Mouse (Mus musculus) mouse embryonic stem cell (cell line): ENCODE measurements around the gene Zfand3.

Source experiments
- in situ Hi-C, 2 experiments: fragments of 300-500 bp; cut with MboI; formaldehyde crosslinking; loops; 1 replicate in 1 of 2; 3 replicates in 1 of 2; pipeline ENCODE4 v1.14.3; 2019 to 2020; ENCODE audit warnings: low sequenced_read_pairs in 2 of 2, low pct_unique_long_range_greater_than_20kb in 1 of 2, mixed read lengths in 1 of 2; ENCODE audit not compliant: unreplicated experiment in 1 of 2

Zfand3 gene

DNA sequence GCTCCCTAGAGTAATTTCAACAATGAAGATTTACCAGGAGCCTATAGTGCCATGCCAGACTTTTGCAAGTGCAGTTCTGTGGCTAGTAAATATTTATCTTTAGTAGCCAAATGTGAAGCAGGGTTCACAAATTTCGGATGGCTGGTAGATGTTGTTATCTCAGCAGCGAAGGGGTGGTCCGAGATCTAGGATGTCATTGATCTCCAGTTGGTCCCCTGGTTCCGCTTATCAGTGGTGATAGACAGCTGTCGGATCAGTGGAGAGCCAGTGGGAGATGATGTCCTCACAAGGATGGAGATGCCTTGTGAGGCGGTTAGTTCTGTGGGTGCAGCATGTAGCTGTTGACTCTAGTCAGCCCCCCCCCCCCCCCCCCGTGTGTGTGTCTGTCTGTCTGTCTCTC lies 82.2 kb downstream of the Zfand3 start:
- in situ Hi-C loops = no loop called here

DNA sequence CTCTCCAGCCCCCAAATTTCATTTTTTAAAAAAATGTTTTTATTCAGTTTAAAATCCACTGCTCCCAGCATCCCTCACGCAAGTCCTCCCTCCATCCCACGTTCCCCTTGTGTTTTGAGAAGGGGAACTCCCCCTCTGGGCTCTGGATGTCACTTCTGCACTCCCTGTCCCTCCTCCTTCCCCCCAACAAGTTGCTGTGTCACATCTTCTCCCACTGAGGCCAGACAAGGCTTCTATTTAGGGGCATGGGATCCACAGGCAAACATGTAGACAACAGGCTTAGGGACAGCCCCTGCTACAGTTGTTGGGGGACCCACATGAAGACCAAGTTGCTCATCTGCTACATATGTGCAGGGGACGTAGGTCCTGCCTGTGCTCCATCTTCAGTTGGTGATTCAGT lies 83.9 kb downstream of the Zfand3 start:
- in situ Hi-C loops = no loop called here

DNA sequence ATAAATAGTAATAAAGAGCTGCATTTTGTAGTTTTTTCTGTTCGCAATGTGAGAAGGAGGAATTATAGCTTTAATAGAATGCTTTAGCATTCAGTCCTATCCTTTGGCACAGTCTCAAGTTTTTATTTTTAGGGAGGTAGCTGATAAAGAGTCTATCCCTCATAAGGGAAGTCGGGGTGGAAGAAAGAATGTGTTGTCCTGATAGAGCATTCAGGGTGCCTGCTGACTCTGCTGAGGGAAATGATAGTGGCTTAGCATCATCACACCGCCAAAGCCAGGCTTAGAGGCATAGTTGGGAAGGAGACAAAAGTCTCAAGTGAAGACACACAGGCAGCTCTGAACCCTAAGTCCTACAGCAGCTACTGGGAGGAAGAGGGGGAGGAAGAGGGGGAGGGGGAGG lies 85.9 kb downstream of the Zfand3 start:
- in situ Hi-C loops = no loop called here

DNA sequence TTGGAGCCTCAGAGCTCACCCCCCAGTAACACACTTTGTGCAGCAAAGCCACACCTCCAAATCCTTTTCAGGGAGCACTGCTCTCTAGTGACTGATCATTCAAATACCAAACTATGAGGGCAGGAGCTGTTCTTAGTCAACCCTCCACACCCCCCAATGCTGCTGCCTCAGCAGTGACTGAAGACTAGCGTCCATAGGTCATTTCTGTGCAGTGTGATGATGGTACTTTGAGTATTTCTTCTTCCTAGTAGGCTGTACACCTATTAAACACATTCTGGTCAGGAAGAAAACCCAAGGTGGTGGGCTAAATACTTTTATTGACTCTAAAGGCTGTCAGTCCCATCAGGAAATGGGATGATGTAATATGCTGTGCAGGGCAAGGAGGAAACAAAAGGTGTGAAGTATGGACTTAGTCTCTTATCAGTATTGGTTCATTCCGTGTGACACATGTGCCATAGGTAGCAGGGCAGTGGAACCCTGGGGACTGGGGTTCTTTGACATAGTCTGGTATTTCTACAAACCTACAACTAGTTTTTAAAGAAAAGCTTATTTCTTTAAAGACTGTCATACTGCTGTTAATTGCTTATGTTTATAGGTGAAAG lies 88.7 kb downstream of the Zfand3 start:
- in situ Hi-C loops = no loop called here

DNA sequence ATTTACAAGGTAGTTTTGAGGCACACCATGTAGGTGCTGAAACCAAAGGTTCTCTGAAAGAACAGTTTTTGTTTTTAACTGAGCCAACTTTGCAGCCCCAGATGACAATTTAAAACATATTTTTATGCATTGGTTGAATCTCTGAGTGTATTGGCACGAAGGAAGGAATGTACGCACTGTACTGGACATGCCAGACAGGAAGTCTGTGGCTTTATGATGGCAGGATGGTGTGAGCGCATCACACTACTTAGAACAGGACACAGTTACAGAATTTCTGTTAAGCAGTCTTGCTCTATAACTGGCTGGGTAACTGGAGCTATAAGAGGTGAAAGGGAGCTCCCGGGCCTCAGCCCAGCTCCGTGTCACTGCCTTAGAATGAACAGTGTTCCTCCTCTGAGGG lies 92.6 kb downstream of the Zfand3 start:
- in situ Hi-C loops = no loop called here

DNA sequence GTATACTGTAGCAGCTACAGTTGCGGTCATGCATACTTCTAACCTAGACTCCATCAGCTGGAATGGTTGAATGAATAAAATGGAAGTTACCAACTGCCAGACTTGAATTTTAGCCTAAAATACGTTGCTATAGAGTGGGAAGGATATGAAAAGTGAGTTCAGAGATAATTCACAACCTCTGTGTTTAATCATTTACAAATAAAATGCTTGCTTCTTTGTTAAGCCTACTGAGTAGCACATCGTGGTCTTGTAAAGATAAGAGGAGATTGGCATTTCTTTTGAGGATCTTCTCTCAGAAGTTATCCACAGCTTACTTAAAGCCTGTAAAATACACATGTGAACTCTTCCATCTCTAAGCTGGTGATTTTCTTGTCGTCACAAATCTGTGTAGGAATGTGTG lies 93.1 kb downstream of the Zfand3 start:
- in situ Hi-C loops = no loop called here

DNA sequence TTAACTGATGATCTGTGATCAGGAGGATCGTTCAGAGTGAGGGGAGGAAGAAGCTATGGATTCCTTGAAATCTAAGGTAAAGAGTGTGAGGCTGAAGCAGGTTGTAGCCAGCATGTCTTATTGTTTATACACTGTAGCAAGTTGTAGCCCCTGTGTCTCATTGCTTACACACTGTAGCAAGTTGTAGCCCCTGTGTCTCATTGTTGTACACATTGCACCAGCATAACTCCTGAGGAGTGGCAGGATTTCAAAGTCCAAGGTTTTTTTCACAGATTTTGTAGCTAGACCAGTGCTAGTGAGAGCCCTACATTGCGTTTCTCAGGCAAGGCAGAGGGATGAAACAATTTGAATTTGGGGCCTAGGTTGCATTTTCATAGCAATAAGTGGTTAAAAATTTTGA lies 95.1 kb downstream of the Zfand3 start:
- in situ Hi-C loops = no loop called here

DNA sequence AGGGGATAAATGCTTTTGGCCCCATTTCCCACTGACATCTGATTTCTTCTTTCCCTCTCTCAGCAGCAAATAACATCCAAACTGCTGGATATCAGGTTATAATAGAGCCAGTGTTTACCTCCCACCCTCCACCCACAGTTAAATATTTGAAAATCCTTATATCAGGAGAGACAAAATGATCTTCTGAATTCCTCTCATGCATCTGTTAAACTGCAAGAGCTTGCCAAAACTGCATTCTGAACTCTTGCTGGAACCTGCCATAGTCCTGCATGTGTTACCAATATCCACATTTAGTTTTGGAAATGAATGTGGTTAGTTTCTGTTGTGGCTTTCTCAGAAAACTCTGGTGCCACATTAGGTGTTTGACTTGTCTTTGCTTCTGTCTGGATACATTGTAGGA lies 97.3 kb downstream of the Zfand3 start:
- in situ Hi-C loops = no loop called here

DNA sequence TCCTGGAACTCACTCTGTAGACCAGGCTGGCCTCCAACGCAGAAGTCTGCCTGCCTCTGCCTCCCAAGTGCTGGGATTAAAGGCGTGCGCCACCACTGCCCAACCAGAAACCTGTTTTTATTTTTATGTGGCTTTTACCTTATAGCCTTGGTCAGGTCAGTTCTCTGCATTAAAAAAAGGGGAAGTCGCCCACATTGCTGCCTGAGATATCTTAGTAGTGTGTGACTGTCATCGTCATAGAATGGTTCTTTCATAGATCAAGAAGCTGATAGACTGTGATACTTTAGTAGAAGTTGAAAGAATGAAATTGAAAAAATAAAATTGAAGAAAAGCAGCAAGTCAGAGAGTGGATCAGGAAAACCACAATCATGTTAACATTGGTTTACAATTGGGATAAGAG lies 98.5 kb downstream of the Zfand3 start:
- in situ Hi-C loops = no loop called here

DNA sequence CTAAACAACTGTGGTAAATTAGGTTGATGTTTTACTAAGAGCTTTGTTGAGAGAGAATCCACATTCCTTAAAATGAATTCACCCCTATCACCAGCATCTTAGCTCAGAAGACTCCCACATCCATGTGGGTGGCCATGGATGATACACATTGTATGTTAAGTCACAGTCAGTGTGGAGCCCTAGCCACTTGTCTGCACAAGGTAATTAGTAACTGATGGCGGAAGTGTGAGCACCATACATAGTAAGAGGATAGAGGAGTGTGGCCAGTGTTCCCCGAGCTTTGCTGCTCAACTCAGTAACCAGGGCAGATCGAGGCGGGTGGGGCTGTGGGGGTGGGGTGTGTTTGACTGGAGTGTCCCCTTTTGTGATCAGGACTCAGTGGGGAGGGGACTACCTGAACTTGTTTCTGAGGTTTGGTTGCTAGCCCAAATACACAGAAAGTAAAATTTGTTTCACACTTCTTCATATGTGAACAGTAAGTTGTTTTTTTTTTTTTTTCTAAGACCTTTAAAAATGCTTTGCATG lies 99.2 kb downstream of the Zfand3 start:
- in situ Hi-C loops = no loop called here

DNA sequence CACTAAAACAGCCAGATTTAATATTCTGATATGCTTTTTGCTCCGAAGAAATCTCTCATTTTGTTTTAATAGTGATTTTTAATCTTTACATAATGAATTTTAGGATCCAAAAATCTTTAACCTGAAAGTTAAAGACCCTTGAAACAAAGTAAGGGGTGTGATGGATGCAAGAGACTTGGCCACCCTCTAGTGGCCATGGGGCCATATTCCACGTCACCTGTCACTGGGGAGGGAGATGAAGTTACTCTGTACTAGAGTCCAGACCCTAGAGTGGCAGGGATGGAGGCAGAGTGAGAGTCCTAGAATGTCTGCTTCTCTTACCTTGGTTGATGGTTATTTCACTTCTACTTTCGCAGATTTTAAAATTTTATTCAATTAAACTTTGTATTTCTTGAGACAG lies 100.8 kb downstream of the Zfand3 start:
- in situ Hi-C loops = no loop called here

DNA sequence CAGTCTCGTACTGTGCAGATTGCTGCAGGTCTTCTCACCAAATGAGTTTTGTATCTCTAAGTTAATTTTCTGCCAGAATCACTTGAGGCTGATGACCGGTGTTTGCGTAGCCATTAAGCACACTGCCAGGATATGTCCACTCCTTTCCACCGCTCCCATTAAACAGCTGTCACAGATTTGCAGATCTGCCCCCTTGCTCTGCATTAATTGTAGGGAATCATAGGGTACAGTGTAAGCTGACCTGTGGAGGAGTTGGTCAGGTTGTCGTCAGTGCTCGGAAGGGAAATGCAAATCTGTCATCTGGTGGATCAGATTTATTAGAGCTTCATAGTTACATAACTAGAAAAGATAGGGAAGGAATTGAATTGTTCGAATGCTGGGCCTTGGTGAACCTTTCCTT lies 106.1 kb downstream of the Zfand3 start:
- in situ Hi-C loops = no loop called here

DNA sequence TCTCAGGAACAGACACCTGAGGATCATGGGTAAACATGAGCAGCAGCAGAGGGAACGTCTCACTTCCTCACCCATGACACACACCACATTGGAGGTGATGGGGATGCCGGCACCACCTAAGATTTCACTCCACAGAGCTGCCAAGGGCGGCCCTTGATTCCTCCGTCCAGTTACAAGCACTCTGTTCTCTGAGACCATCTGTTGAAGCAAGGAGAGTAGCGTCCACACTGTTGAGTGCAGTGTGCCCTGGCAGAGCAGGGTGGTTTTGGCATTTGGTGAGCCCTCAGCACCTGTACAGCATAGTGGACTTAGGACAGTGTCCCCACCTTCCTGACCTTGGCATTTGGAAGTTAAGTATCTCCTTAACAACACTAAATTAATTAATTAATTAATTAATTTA lies 107.0 kb downstream of the Zfand3 start:
- in situ Hi-C loops = no loop called here

DNA sequence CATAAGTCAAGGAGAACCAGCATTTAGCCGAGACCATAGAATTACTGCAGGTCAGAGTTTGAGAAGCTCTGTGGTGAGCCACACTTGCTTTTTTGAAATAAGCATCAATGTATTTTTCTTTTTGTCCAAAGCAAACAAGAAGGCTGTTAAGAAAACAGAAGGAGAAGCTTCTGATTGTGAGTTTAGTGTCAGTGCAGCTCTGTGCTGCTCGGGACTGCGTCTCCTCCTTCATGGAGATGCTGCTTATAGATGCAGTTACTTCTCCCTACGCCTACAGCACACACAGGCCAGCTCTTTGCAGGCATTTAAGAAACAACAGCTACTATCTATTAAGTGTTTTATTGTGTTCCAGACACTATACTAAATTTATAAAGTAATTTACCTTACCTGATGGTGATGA lies 107.5 kb downstream of the Zfand3 start:
- in situ Hi-C loops = no loop called here

DNA sequence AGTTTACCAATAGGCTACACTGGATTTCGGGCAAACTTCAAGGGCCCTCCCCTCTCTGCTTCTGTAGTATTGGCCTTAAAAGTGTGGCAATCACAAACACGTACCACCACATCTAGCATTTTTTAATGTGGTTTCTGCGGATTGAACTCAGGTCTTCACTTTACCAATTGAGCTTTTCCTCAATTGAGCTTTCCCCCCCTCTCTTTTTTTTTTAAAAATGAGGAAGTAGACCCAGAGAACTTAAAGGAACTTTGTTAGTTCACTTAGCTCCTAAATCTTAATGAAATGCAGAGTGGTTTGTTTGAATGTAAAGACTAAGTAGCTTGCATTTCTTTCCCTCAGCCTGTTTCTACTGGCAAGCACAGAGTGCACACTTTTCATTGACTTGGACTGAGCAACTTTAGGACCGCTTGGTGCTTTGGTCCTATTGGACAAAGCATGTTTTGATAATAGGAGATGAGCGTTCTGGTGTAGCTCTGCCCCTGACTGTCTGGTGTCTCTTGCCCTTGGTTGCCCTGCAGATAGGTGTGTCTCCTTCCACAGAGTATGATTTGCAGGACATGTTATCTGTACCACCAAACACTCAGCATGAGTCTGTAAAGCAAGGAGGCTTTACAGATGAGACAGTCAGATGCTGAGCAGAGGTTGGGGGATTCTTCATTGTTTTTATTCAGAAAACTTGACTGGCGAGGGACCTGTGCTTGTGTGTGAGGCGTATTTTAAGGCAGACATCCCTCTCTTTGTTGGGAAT lies 108.2 kb downstream of the Zfand3 start:
- in situ Hi-C loops = no loop called here

DNA sequence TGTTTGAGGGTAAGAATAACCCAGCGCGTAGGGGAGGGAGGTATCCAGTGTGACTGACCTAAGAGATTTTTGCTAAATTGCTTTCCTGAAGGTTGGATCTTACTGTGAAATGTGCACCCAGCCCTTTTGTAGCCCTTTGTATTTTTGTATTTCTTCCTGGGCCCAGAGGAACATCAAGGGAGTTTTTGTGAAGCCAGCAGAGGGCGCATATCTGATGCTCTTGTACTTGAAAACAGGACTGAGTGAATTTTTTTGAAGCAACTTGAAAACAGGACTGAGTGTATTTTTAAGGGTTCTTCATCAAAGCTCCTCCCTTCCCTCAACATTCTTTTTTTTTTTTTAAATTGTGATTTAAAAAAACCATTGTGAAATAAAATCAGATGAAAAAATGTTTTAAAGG lies 110.2 kb downstream of the Zfand3 start:
- in situ Hi-C loops = no loop called here

DNA sequence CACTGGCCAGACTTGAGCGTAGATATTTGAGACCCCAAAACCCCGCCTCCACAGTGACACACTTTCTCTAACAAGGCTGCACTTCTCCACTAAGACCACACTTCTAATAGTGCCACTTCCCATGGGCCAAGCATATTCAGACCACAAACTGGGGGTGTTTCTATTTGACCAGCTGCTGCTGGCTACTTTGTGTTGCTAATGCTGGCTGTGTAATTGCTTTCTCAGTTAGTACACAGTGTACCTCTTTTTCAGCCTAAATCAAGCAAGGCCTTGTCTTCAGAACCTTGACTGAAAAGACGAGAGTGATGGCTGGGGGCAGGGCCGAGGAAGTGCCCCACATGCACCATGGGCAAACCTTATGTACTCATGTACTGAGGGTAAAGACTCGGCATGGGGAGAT lies 111.7 kb downstream of the Zfand3 start:
- in situ Hi-C loops = no loop called here

DNA sequence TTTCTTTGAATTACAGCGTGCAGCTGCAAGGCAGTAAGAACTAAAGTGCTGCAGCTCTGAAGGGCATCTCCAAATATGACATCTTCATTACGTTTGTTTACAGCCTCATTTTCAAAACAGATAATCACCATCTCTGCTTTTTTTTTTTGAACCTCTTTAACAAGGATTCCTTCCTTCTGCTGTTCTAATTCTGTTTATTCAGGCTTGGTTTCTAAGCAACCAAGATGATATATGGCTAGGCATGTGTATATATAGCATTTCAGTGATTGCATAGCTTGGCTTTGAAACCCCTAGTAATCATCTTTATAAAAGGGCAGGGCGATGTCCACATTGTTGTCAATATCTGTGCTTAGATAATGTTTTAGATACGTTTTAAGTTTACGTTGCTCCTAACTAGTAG lies 113.5 kb downstream of the Zfand3 start:
- in situ Hi-C loops = no loop called here

DNA sequence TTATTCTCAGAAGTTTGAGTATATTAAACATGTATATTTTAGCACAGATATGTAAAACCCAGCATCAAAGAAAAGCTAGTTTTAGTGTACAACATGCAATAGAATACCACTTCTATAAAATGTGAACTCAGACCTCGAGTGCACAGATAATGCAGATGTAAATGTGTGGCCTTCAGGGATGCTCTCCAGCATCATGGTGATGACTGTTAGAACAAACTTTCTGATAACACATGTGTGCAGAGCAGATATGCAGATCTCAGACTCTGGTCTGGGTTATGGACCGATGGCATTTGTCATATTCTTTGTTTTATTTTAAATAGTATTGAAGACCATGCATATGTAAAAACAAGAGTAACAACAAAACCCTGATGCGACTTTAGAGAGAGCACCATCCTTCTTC lies 117.7 kb downstream of the Zfand3 start:
- in situ Hi-C loops = no loop called here

DNA sequence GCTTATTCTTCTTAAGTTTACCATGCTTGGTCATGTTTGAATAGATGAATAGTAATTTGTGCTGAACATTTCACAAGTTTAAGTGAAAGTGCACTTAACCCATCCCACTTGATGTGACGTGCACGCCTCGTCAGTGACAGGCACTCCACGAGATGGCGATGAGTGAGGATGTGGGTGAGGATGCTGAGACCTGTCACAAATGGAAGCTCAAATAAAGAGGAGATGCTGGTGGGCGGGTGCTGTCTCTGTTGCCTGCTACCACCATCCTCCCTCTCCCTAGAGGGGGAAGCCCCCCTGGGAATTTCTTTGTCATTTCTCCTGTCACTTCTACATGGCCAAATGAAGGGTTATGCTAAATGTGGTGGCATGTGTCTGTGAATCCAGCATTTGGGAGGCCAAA lies 123.9 kb downstream of the Zfand3 start:
- in situ Hi-C loops = no loop called here
